Mouse (Mus musculus) embryonic facial prominence, embryonic 14.5 days (tissue): ENCODE results near the gene Hist1h2ad. TPM values are rescaled to one million over a fixed set of nuclear protein-coding genes. Genes with fewer than 3 reads are reported as not detected.
"Not testable (repeated sequence)": the region's sequence is repeated elsewhere in the genome, so short reads cannot be mapped to it uniquely, and the experiment has no call there.

Experiments used
- ATAC-seq: fragments of 200-750 bp; cut with Nextera tagmentation; 2 replicates; pipeline ENCODE4 v1.8.0; 2017; ENCODE audit warnings: low read depth, moderate number of reproducible peaks, moderate TSS enrichment
- DNase-seq: peaks from one replicate; pipeline ENCODE4 v3.0.0-alpha.2; 2015; ENCODE audit warnings: low spot score
- H3K27ac ChIP-seq: fragments of 300-500 bp; sonication (generic); replicated peaks from 2 replicates; pipeline ENCODE4 v1.5.1; 2014; ENCODE audit warnings: low read depth, mild to moderate bottlenecking, low read length, moderate library complexity
- H3K27me3 ChIP-seq: fragments of 300-500 bp; sonication (generic); replicated peaks from 2 replicates; pipeline ENCODE4 v1.6.1; 2014; ENCODE audit warnings: low read length; ENCODE audit not compliant: control insufficient read depth, insufficient read depth
- H3K36me3 ChIP-seq: fragments of 300-500 bp; sonication (generic); 2 replicates; pipeline ENCODE4 v1.6.1; 2014; ENCODE audit warnings: low read length, mixed read lengths; ENCODE audit not compliant: control insufficient read depth, insufficient read depth
- H3K4me1 ChIP-seq: fragments of 300-500 bp; sonication (generic); 2 replicates; pipeline ENCODE4 v1.6.1; 2014; ENCODE audit warnings: antibody characterized with exemption, low read length; ENCODE audit not compliant: control insufficient read depth, insufficient read depth
- H3K4me2 ChIP-seq: fragments of 300-500 bp; sonication (generic); 2 replicates; pipeline ENCODE4 v1.6.1; 2014; ENCODE audit warnings: low read depth, mild to moderate bottlenecking, low read length, moderate library complexity, mixed read lengths
- H3K4me3 ChIP-seq: fragments of 300-500 bp; sonication (generic); 2 replicates; pipeline ENCODE4 v1.5.1; 2014; ENCODE audit warnings: low read depth, mild to moderate bottlenecking, low read length
- H3K9ac ChIP-seq: fragments of 300-500 bp; sonication (generic); 2 replicates; pipeline ENCODE4 v1.6.1; 2014; ENCODE audit warnings: low read depth, mild to moderate bottlenecking, low read length, moderate library complexity, mixed read lengths
- H3K9me3 ChIP-seq: fragments of 300-500 bp; sonication (generic); 2 replicates; pipeline ENCODE4 v1.6.1; 2016; ENCODE audit warnings: low read length; ENCODE audit not compliant: control insufficient read depth
- WGBS: fragments of 180-500 bp; shearing (Covaris S2); extraction: QIAGEN DNeasy Blood & Tissue Kit; methylation state at CpG from one replicate; pipeline ENCODE4 v1.1.7; 2014; 5-methylcytosine and 5-hydroxymethylcytosine counted together
- polyA plus RNA-seq: library from polyadenylated mRNA; unstranded; fragments of >200 nt; fragmentation: Nextera tagmentation; extraction: Ambion mirVana; gene quantifications from 2 replicates; pipeline ENCODE4 v1.2.1, GENCODE M21; 2014

Hist1h2ad gene
- polyA plus RNA-seq, 1 experiment from 2014 or later: 1.6 TPM

- Histone ChIP-seq H3K36me3 (no peaks in the 10 kb centered on the region), H3K9ac (no peak overlapping the region), H3K4me1 (no peaks in the 10 kb centered on the region), H3K4me3 (no peak overlapping the region), H3K4me2 (no peak overlapping the region), H3K27ac (no peak overlapping the region), H3K27me3 (no peaks in the 10 kb centered on the region), H3K9me3 (no peaks in the 10 kb centered on the region)
- DNase-seq (no peak), ATAC-seq (no peak)
- 90% methylated on average over 3 of the region's 3 CpGs for WGBS
These were observed 37.5 kb downstream of the Hist1h2ad start for GRCm38 (mm10) chr13:23611638-23612037.

- Histone ChIP-seq H3K27ac (peak overlapping the region; percentile 96), H3K9me3 (no peaks in the 10 kb centered on the region), H3K4me3 (peak overlapping the region; percentile 69), H3K4me2 (peak overlapping the region; percentile 94), H3K4me1 (peaks cover 3% of the 10 kb centered on the region; the same call in 1 of the 2 replicates), H3K9ac (peak overlapping the region; percentile 92), H3K36me3 (no peaks in the 10 kb centered on the region), H3K27me3 (no peaks in the 10 kb centered on the region)
- DNase-seq: no peak
- ATAC-seq: no peak
- WGBS: 47% methylated on average over 12 of the region's 12 CpGs
These were observed 46.0 kb downstream of the Hist1h2ad start for GRCm38 (mm10) chr13:23620056-23620732.

GRCm38 (mm10) chr13:23620733-23621531, 46.8 kb downstream of the Hist1h2ad start, which contains the start of gene Hist1h2be:
Gene Hist1h2be, minus strand, starts transcription at chr13:23621124.
- no peaks in the 10 kb centered on the region for H3K9me3 ChIP-seq
- ATAC-seq (peak; percentile 85), DNase-seq (peak; percentile 99)
- under 1% methylated on average over 27 of the region's 27 CpGs for WGBS
- peak within 1 kb of the TSS; percentile 69 for H3K4me3 ChIP-seq
- H3K27ac ChIP-seq: peak within 1 kb of the TSS; percentile 96
- peaks cover 3% of the 10 kb centered on the region; the same call in 1 of the 2 replicates for H3K4me1 ChIP-seq
- no peaks in the 10 kb centered on the region for H3K27me3 ChIP-seq
- H3K4me2 ChIP-seq: peak within 1 kb of the TSS; percentile 94
- H3K9ac ChIP-seq: peak within 1 kb of the TSS; percentile 92
- H3K36me3 ChIP-seq: no peaks in the 10 kb centered on the region

- peaks cover 3% of the 10 kb centered on the region; the same call in 1 of the 2 replicates for H3K4me1 ChIP-seq
- H3K4me3 ChIP-seq: peak overlapping the region; percentile 69
- WGBS: 1% methylated on average over 18 of the region's 18 CpGs
- peak overlapping the region; percentile 92 for H3K9ac ChIP-seq
- DNase-seq (peak; percentile 94), ATAC-seq (peak; percentile 88)
- H3K9me3 ChIP-seq: no peaks in the 10 kb centered on the region
- H3K27ac ChIP-seq: peak overlapping the region; percentile 96
- no peaks in the 10 kb centered on the region for H3K36me3 ChIP-seq
- peak overlapping the region; percentile 94 for H3K4me2 ChIP-seq
- no peaks in the 10 kb centered on the region for H3K27me3 ChIP-seq
These were observed 47.5 kb downstream of the Hist1h2ad start for GRCm38 (mm10) chr13:23621532-23622174.

- ATAC-seq (peak; percentile 92), DNase-seq (peak; percentile 94)
- WGBS: 0% methylated on average over 39 of the region's 53 CpGs
These were observed 48.0 kb downstream of the Hist1h2ad start, which contains the start of gene Hist1h1e for GRCm38 (mm10) chr13:23622175-23622671. Gene Hist1h1e, minus strand, starts transcription at chr13:23622558.

GRCm38 (mm10) chr13:23622861-23623450, 48.8 kb downstream of the Hist1h2ad start:
- no peak for ATAC-seq
- Histone ChIP-seq H3K27ac (peak overlapping the region; percentile 96), H3K4me2 (peak overlapping the region; percentile 94), H3K9ac (peak overlapping the region; percentile 92), H3K4me3 (peak overlapping the region; percentile 69), H3K36me3 (no peaks in the 10 kb centered on the region), H3K9me3 (no peaks in the 10 kb centered on the region), H3K27me3 (no peaks in the 10 kb centered on the region), H3K4me1 (peaks cover 3% of the 10 kb centered on the region; the same call in 1 of the 2 replicates)
- peak; percentile 23 for DNase-seq
- WGBS: 28% methylated on average over 7 of the region's 7 CpGs

More at GRCm38 (mm10) chr13:23622175-23622671, 48.0 kb downstream of the Hist1h2ad start, which contains the start of gene Hist1h1e:
- H3K27me3 ChIP-seq, H3K9me3 ChIP-seq, H3K4me1 ChIP-seq, H3K36me3 ChIP-seq: not testable (repeated sequence)
- peak within 1 kb of the TSS; percentile 69 for H3K4me3 ChIP-seq
- H3K27ac ChIP-seq: peak within 1 kb of the TSS; percentile 96
- peak within 1 kb of the TSS; percentile 92 for H3K9ac ChIP-seq
- peak within 1 kb of the TSS; percentile 94 for H3K4me2 ChIP-seq
